Mouse (Mus musculus): ENCODE measurements at regions not wholly inside any gene's neighbourhood (a gene's known extent, or its start where the extent isn't known, plus 50 kb on each side); places are given as distances from the start of the nearest gene placed in this dataset.

DNA sequence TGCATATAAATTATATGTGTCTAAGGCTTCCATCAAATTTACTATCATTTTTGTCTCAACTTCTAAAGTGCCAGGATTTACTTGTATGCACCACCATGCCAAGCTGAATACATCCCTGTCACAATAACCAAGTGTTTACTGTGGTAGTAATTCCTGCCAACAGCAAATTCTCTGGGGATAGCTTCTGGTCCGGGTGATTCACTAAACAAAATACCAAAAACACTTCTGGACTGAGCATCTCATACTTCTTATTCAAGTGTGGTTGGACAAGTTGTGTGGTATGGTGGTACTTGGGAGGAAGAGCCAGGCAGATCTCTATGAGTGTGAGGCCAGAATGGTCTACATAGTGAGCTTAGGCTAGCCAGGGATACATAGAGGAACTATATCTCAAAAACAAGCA, 73.8 kb downstream of the Arrdc3 start:
- no peak for TF ChIP-seq CTCF (IDR thresholded peaks at IDR 0.05; ENCODE audit: insufficient read depth, low read length)
- TF ChIP-seq POLR2A (IDR thresholded peaks at IDR 0.05; ENCODE audit: borderline replicate concordance, extremely low read depth, low read depth, low read length): no peak
